Mouse (Mus musculus): ENCODE measurements around the gene Myl7.
"Not testable (repeated sequence)": the region's sequence is repeated elsewhere in the genome, so short reads cannot be mapped to it uniquely, and the experiment has no call there.

The Myl7 gene

GRCm38 (mm10) chr11:5898531-5898930 is at the start of gene Myl7:
Myl7 (minus strand) TSS chr11:5898782.
- DNase-seq (ENCODE audit: low read depth, low spot score): no peak

GRCm38 (mm10) chr11:5947796-5948195 is 49.2 kb upstream of the Myl7 start:
- DNase-seq (ENCODE audit: low read depth, low spot score): no peak

GRCm38 (mm10) chr11:5945096-5945495 is 46.5 kb upstream of the Myl7 start:
- DNase-seq (ENCODE audit: low read depth, low spot score): no peak

DNA sequence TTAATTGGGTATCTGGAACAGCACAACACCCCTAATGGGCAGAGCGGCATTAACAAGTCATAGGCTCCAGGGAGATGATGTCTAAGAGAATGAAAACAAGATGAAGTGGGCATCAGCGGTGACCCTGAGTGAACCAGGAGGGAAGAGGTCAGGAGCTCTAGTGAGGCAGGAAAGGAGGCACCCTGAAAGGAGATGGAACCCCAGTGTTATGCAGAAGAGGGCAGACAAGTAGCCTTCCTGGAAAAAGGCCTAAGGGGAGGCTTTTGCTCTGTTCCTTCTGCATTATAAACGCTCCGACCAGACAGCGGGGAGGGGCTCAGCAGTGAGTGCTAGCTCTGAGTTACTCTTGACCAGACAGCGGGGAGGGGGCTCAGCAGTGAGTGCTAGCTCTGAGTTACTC is 44.4 kb upstream of the Myl7 start:
- DNase-seq (ENCODE audit: low read depth, low spot score): no peak

DNA sequence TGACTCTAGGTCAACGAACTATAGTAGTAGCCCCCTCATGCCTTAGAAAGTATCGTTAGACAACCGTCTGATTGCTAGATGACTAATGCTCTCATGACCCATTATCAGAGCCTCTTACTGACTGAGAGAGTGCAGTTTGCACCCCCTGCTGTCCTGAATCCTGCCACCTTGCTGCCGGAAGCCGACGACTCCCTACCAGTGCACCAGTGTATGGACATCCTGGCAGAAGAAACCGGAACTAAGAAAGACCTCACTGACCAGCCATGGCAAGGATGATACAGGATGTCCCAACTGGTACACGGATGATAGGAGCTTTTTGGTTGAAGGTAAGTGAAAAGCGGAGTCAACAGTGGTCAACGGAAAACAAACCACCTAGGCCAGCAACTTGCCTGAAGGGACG is 35.9 kb upstream of the Myl7 start:
- DNase-seq (ENCODE audit: low read depth, low spot score): not testable (repeated sequence)

GRCm38 (mm10) chr11:5931947-5932346 is 33.4 kb upstream of the Myl7 start:
- not testable (repeated sequence) for DNase-seq (ENCODE audit: low read depth, low spot score)

DNA sequence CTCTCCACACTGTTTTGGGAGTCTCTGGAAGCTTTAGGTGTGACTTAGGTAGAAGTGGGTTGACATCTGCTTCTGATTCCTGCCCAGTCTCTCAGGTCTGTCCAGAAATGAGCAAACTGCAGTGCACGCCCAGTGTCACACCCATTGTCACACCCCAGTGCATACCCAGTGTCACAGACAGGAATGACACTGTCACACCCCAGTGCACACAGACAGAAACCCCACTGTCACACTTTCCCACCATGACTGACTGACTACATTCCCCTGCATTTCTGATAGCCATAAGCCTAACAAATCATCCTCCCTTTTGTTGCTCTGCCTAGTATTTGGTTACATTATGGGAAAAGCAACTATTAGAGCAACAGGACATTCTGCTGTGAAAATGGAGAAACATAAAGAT is 32.0 kb upstream of the Myl7 start:
- no peak for DNase-seq (ENCODE audit: low read depth, low spot score)

DNA sequence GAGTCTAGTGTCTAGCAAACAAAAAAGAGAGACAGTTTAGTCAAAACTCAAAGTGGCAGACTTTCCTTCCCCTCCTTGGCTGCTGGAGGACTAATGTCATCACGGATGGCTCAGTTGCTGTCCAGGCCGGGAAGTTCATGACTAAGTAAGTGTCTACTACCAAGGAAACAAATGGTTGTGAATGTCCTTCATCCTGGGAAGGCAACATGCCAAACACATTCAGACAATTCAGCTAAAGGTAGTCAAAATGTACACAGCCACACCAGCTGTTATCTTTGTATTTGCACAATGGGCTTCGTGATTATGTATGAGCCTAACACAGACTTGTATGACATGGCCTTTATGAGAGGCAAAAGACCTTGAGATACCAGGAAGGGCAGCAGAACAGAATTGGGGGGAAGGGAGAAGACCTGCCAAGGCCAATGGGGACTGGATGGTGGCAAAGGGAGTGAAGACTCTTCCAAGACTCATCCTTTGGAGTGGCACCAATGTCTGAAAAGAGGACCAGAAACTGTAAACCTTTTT is 28.2 kb upstream of the Myl7 start:
- DNase-seq (ENCODE audit: low read depth, low spot score): no peak

DNA sequence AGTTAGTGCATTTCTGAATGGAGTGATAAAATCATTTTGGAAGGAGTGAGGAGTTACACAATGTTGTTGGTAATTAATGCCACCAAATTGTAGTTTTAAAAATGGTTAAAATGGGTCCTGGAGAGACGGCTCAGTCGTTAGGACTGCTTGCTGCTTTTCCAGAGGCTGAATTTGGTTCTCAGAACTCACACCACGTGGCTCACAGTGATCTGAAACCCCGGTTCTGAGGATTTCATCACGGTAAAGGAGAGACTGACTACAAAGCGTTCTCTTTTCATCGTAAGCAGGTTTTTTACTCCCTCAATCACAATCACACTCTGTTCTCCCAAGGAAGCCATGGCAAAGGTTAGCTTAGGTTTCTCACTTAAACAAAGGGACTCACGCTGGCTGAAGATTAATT is 26.1 kb upstream of the Myl7 start:
- DNase-seq (ENCODE audit: low read depth, low spot score): no peak

DNA sequence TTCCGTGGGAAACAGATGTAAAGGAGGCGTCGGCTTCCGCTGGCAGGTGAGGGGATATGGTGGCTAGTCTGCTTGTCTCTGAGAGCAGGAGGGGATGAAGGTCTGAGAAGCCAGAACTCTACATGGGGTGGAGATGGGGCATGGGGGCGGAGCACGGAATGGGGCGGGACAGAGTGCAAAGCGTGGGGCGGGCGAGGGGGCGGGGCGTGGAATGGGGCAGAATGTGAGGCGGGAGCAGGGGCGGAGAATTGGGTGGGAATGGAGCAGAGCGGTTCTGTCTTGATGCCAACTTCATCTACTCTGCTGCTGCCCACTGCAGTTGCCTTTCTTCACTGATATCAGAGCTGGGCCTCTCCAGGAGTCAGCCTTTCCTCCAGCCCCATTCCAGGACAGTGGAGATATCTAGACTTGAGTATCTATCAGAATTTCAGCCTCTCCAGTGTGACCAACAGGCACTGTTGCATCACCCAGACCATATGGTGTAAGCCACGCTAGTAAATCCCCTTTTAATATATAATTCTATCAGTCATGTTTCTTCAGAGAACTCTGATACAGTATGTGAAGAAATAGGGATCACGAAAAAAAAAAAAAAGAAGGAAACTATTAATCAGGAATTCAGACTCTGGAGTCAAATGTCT is 21.9 kb upstream of the Myl7 start:
- DNase-seq (ENCODE audit: low read depth, low spot score): no peak

- DNase-seq (ENCODE audit: low read depth, low spot score): no peak
Measured at GRCm38 (mm10) chr11:5919606-5920005, 21.0 kb upstream of the Myl7 start.

GRCm38 (mm10) chr11:5918111-5918510 is 19.5 kb upstream of the Myl7 start:
- DNase-seq (ENCODE audit: low read depth, low spot score): no peak

- no peak for DNase-seq (ENCODE audit: low read depth, low spot score)
Measured at GRCm38 (mm10) chr11:5916178-5916548, 17.6 kb upstream of the Myl7 start.

GRCm38 (mm10) chr11:5915429-5916177 is 17.0 kb upstream of the Myl7 start:
- no peak for DNase-seq (ENCODE audit: low read depth, low spot score)

DNA sequence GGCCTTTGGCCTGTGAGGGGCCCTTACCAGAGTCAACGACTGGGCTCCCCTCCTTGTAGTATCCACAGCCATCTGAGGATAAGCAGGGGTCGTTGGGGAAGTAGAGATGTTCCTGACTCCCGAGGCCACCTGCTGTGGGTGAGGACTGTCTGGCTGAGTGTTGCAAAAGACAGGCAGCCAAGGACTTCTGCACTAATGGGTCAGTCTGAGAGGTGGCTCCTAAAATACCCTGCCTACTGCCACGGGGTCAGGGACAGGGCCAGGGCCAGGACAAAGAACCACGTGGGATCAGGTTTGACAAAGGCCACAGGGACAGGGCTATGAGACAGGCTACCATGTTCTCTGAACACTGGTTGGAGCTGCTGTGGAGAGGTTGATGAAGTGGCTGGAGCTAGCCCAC is 16.4 kb upstream of the Myl7 start:
- DNase-seq (ENCODE audit: low read depth, low spot score): no peak

DNA sequence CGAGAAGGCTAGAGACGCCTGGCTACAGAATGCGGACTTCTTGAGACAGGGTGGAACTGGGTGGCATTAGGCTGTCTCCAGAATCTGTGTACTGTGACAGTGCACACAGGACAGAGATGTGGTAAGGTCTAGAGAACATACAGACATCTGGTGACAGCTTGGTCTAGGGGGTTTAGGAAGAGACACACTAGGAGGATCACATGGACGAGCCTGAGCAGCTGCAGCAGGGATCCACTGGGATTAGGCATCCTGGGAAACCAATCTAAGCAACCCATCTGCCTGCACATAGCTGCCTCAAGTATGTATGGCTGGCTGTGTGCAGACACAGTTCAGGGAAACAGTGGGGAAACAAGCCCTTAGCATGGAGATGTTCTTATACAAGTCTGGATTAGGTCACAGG is 15.4 kb upstream of the Myl7 start:
- DNase-seq (ENCODE audit: low read depth, low spot score): no peak

GRCm38 (mm10) chr11:5913256-5913655 is 14.7 kb upstream of the Myl7 start:
- DNase-seq (ENCODE audit: low read depth, low spot score): no peak

DNA sequence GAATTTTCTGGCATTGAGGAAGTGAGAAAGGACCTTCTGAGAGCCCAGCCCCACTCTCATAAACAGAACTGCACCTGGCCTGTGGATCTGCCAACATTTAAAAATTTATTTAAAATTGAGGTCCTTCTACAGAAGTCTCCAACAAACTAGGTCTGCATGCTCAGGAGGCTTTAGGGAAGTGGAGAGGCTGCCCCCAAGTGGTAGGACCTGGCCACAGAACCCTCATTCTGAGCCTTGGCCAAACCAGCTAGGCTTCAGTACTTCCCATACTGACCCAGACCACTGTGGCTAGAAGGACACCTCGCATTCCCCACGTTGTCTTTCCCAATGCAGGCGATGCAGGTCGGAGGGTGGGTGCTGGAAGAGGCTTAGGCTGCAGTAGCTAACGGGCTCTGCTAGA is 14.1 kb upstream of the Myl7 start:
- no peak for DNase-seq (ENCODE audit: low read depth, low spot score)

- no peak for DNase-seq (ENCODE audit: low read depth, low spot score)
Measured at GRCm38 (mm10) chr11:5908642-5909041, 10.1 kb upstream of the Myl7 start.

DNA sequence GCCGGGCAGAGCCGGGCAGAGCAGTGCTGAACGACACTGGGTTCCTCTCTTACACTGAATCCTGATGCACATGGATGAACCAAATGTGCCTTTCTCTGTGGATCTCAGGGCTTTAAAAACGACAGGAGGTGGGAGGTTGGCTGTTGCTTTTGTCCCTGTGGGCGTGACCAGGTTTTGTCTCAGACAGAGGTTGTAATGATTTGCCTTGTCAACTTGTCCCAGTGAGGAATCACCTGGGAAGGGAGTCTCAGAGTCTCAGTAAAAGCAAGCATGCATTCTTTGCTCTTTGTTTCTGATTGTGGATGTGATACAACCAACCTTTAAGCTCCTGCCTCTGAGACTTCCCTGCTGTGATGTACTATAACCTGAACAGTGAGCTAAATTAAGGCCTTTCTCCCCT is 8.5 kb upstream of the Myl7 start:
- no peak for DNase-seq (ENCODE audit: low read depth, low spot score)

- no peak for DNase-seq (ENCODE audit: low read depth, low spot score)
Measured at GRCm38 (mm10) chr11:5905778-5906518, 7.4 kb upstream of the Myl7 start.

DNA sequence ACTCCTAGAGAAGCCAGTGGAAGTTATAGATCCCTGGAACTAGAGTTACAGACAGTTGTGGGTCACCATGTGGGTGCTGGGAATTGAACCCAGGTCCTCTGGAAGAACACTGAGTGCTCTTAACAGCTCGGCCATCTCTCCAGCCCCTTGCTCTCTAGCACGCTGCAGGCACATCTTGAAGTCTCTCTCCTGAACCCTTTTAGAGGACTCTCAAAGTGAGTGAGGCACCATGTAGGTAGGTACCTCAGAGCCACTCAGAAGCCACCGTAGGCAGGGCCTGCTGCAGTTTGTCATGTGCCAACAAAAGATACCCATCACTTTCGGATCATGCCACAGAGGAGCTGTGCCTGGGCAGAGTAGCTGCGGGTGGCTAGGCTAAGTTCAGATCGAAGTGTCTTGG is 6.3 kb upstream of the Myl7 start:
- DNase-seq (ENCODE audit: low read depth, low spot score): no peak

- no peak for DNase-seq (ENCODE audit: low read depth, low spot score)
Measured at GRCm38 (mm10) chr11:5904357-5904756, 5.8 kb upstream of the Myl7 start.
